Mouse (Mus musculus) ES-E14 (cell line): ENCODE results near the gene Slc6a21.

Experiments
- CHD2 ChIP-seq: IDR thresholded peaks from 2 replicates; pipeline ENCODE4 v1.6.1; 2014; ENCODE audit warnings: mild to moderate bottlenecking, low read depth, low read length, inconsistent platforms
- HCFC1 ChIP-seq: IDR thresholded peaks from 2 replicates; pipeline ENCODE4 v1.6.1; 2012; ENCODE audit warnings: low read length, inconsistent platforms, borderline replicate concordance; ENCODE audit not compliant: insufficient read depth
- MAFK ChIP-seq: IDR thresholded peaks from 2 replicates; pipeline ENCODE4 v1.6.1; 2014; ENCODE audit warnings: mild to moderate bottlenecking, low read depth, low read length, inconsistent platforms; ENCODE audit not compliant: insufficient read depth
- ZC3H11A ChIP-seq: IDR thresholded peaks from 2 replicates; pipeline ENCODE4 v1.6.1; 2012; ENCODE audit warnings: low read depth, mild to moderate bottlenecking, inconsistent platforms, low read length, borderline replicate concordance
- ZNF384 ChIP-seq: IDR thresholded peaks from 2 replicates; pipeline ENCODE4 v1.6.1; 2012; ENCODE audit warnings: low read depth, low read length, inconsistent platforms

GRCm38 (mm10) chr7:45233580-45234332 lies 43.6 kb upstream of the Slc6a21 start:
- TF ChIP-seq MAFK (no peak), HCFC1 (no peak), CHD2 (no peak), ZC3H11A (no peak), ZNF384 (no peak)
